Mouse (Mus musculus) erythroblast, adult 5-6 weeks (primary cell): ENCODE data around the gene Vmn1r124. TPM values are rescaled to one million over a fixed set of nuclear protein-coding genes. Genes with fewer than 3 reads are reported as not detected.
"Not testable (repeated sequence)": the region's sequence is repeated elsewhere in the genome, so short reads cannot be mapped to it uniquely, and the experiment has no call there.

Source experiments
- ATAC-seq: replicated peaks from 2 replicates; pipeline ENCODE4 v1.8.0; 2016; ENCODE audit warnings: moderate number of reproducible peaks, mild to moderate bottlenecking, moderate TSS enrichment, inconsistent platforms; ENCODE audit not compliant: poor library complexity, low FRiP score, severe bottlenecking
- total RNA-seq, 2 experiments: library from RNA; stranded (forward) in 1 of 2; stranded (reverse) in 1 of 2; fragments of 150-400 nt in 1 of 2; fragments of 200-764, 138-1000 nt in 1 of 2; gene quantifications; 2 replicates each; pipeline versions ENCODE4 v1.2.3 to v1.2.4; 2015 to 2017; ENCODE audit warnings: low replicate concordance in 2 of 2

Gene Vmn1r124
- not detected in 2 replicates for total RNA-seq (2015; ENCODE audit: low replicate concordance)
- not detected in 2 replicates for total RNA-seq (2017; ENCODE audit: low replicate concordance)

DNA sequence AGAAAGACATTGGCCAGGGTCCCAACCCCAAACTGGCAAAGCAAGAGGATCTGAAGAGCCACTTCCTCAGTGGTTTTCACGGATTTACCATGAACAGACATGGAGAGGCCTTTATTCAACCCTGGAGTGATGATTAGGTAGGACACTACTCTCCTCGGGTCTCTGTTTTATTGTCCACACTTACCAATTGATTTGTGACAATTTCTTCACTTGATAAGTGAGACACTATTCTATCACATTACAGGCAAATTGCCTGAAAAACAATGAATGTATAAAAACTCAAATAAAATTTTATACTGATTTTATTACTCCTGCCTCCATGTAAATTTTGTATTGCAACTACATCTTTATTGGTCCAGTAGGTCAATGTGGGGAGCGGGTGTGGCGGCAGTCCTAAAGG is at the start of gene Vmn1r124:
Gene Vmn1r124, minus strand, starts transcription at position 101 of the 400 bp plus-strand sequence.
- ATAC-seq = not testable (repeated sequence)

- not testable (repeated sequence) for ATAC-seq
These were observed 41.0 kb upstream of the Vmn1r124 start, which contains the start of gene Vmn1r126 for GRCm38 (mm10) chr7:21301367-21301766. TSS of gene Vmn1r126 (minus strand) at chr7:21301467.

DNA sequence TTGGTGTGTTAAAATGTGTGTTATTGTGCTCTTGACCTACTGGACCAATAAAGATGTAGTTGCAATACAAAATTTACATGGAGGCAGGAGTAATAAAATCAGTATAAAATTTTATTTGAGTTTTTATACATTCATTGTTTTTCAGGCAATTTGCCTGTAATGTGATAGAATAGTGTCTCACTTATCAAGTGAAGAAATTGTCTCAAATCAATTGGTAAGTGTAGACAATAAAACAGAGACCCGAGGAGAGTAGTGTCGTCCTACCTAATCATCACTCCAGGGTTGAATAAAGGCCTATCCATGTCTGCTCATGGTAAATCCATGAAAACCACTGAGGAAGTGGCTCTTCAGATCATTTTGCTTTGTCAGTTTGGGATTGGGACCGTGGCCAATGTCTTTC is 11.5 kb upstream of the Vmn1r124 start, which contains the start of gene Vmn1r125:
Gene Vmn1r125, plus strand, starts transcription at position 301 of the 400 bp plus-strand sequence.
- not testable (repeated sequence) for ATAC-seq

Other genes starting within 250 kb of the Vmn1r124 start
- not detected in 2 replicates for gene Vmn1r119, start 248.2 kb downstream of the Vmn1r124 start, total RNA-seq (2015; ENCODE audit: low replicate concordance)
- gene Vmn1r119, start 248.2 kb downstream of the Vmn1r124 start, total RNA-seq (2017; ENCODE audit: low replicate concordance) = not detected in 2 replicates
- not detected in 2 replicates for gene Vmn1r120, start 206.8 kb downstream of the Vmn1r124 start, total RNA-seq (2015; ENCODE audit: low replicate concordance)
- not detected in 2 replicates for gene Vmn1r120, start 206.8 kb downstream of the Vmn1r124 start, total RNA-seq (2017; ENCODE audit: low replicate concordance)
- not detected in 2 replicates for gene Vmn1r121, start 162.1 kb downstream of the Vmn1r124 start, total RNA-seq (2015; ENCODE audit: low replicate concordance)
- gene Vmn1r121, start 162.1 kb downstream of the Vmn1r124 start, total RNA-seq (2017; ENCODE audit: low replicate concordance) = 0.42 TPM in 1 of 2 replicates, not detected in the other
- gene Vmn1r122, start 126.5 kb downstream of the Vmn1r124 start, total RNA-seq (2015; ENCODE audit: low replicate concordance) = not detected in 2 replicates
- gene Vmn1r122, start 126.5 kb downstream of the Vmn1r124 start, total RNA-seq (2017; ENCODE audit: low replicate concordance) = not detected in 2 replicates
- not detected in 2 replicates for gene Vmn1r123, start 98.4 kb downstream of the Vmn1r124 start, total RNA-seq (2015; ENCODE audit: low replicate concordance)
- gene Vmn1r123, start 98.4 kb downstream of the Vmn1r124 start, total RNA-seq (2017; ENCODE audit: low replicate concordance) = not detected in 2 replicates
- gene Gm5157, start 70.2 kb downstream of the Vmn1r124 start, total RNA-seq (2015; ENCODE audit: low replicate concordance) = not detected in 2 replicates
- not detected in 2 replicates for gene Gm5157, start 70.2 kb downstream of the Vmn1r124 start, total RNA-seq (2017; ENCODE audit: low replicate concordance)
- not detected in 2 replicates for gene Vmn1r125, start 11.6 kb upstream of the Vmn1r124 start, total RNA-seq (2015; ENCODE audit: low replicate concordance)
- gene Vmn1r125, start 11.6 kb upstream of the Vmn1r124 start, total RNA-seq (2017; ENCODE audit: low replicate concordance) = not detected in 2 replicates
- not detected in 2 replicates for gene Vmn1r126, start 40.9 kb upstream of the Vmn1r124 start, total RNA-seq (2015; ENCODE audit: low replicate concordance)
- not detected in 2 replicates for gene Vmn1r126, start 40.9 kb upstream of the Vmn1r124 start, total RNA-seq (2017; ENCODE audit: low replicate concordance)
- not detected in 2 replicates for gene Vmn1r127, start 59.2 kb upstream of the Vmn1r124 start, total RNA-seq (2015; ENCODE audit: low replicate concordance)
- not detected in 2 replicates for gene Vmn1r127, start 59.2 kb upstream of the Vmn1r124 start, total RNA-seq (2017; ENCODE audit: low replicate concordance)
- gene Vmn1r128, start 88.8 kb upstream of the Vmn1r124 start, total RNA-seq (2015; ENCODE audit: low replicate concordance) = not detected in 2 replicates
- gene Vmn1r128, start 88.8 kb upstream of the Vmn1r124 start, total RNA-seq (2017; ENCODE audit: low replicate concordance) = not detected in 2 replicates
- gene Vmn1r129, start 100.7 kb upstream of the Vmn1r124 start, total RNA-seq (2015; ENCODE audit: low replicate concordance) = not detected in 2 replicates
- gene Vmn1r129, start 100.7 kb upstream of the Vmn1r124 start, total RNA-seq (2017; ENCODE audit: low replicate concordance) = not detected in 2 replicates
- not detected in 2 replicates for gene Gm6882, start 172.1 kb upstream of the Vmn1r124 start, total RNA-seq (2015; ENCODE audit: low replicate concordance)
- not detected in 2 replicates for gene Gm6882, start 172.1 kb upstream of the Vmn1r124 start, total RNA-seq (2017; ENCODE audit: low replicate concordance)